Mouse (Mus musculus) limb, embryonic 14.5 days (tissue): ENCODE results near the gene Ptpre. TPM values are rescaled to one million over a fixed set of nuclear protein-coding genes. Genes with fewer than 3 reads are reported as not detected.

ENCODE experiments used
- ATAC-seq: fragments of 200-750 bp; cut with Nextera tagmentation; 2 replicates; pipeline ENCODE4 v1.8.0; 2017; ENCODE audit warnings: low read depth, moderate number of reproducible peaks, moderate TSS enrichment; ENCODE audit not compliant: low FRiP score
- DNase-seq: peaks from one replicate; pipeline ENCODE4 v3.0.0-alpha.2; 2015; ENCODE audit warnings: low spot score
- H3K27ac ChIP-seq: fragments of 300-500 bp; sonication (generic); replicated peaks from 2 replicates; pipeline ENCODE4 v1.5.1; 2014; ENCODE audit warnings: low read depth, mild to moderate bottlenecking, low read length, moderate library complexity, mixed read lengths
- H3K27me3 ChIP-seq: fragments of 300-500 bp; sonication (generic); 2 replicates; pipeline ENCODE4 v1.6.1; 2014; ENCODE audit warnings: low read length, mixed read lengths; ENCODE audit not compliant: control insufficient read depth, insufficient read depth
- H3K36me3 ChIP-seq: fragments of 300-500 bp; sonication (generic); 2 replicates; pipeline ENCODE4 v1.6.1; 2014; ENCODE audit warnings: mild to moderate bottlenecking, low read length, moderate library complexity, mixed read lengths; ENCODE audit not compliant: control insufficient read depth, insufficient read depth
- H3K4me1 ChIP-seq: fragments of 300-500 bp; sonication (generic); 2 replicates; pipeline ENCODE4 v1.6.1; 2014; ENCODE audit warnings: antibody characterized with exemption, low read length, mixed read lengths; ENCODE audit not compliant: control insufficient read depth, insufficient read depth
- H3K4me2 ChIP-seq: fragments of 300-500 bp; sonication (generic); replicated peaks from 2 replicates; pipeline ENCODE4 v1.6.1; 2014; ENCODE audit warnings: low read depth, mild to moderate bottlenecking, low read length, moderate library complexity; ENCODE audit not compliant: severe bottlenecking
- H3K4me3 ChIP-seq: fragments of 300-500 bp; sonication (generic); replicated peaks from 2 replicates; pipeline ENCODE4 v1.5.1; 2014; ENCODE audit warnings: low read length
- H3K9ac ChIP-seq: fragments of 300-500 bp; sonication (generic); 2 replicates; pipeline ENCODE4 v1.6.1; 2014; ENCODE audit warnings: mild to moderate bottlenecking, low read depth, low read length, moderate library complexity; ENCODE audit not compliant: severe bottlenecking
- H3K9me3 ChIP-seq: fragments of 300-500 bp; sonication (generic); 2 replicates; pipeline ENCODE4 v1.6.1; 2016; ENCODE audit warnings: low read length; ENCODE audit not compliant: control insufficient read depth
- POLR2A ChIP-seq: fragments of 200-500 bp; IDR thresholded peaks from 2 replicates; pipeline ENCODE4 v1.8.0; 2012; ENCODE audit warnings: inconsistent platforms, mild to moderate bottlenecking, moderate library complexity, borderline replicate concordance; ENCODE audit not compliant: insufficient read depth, insufficient read length; ENCODE audit errors: extremely low read depth
- WGBS: fragments of 180-500 bp; shearing (Covaris S2); extraction: QIAGEN DNeasy Blood & Tissue Kit; methylation state at CpG from one replicate; pipeline ENCODE4 v1.1.7; 2014; 5-methylcytosine and 5-hydroxymethylcytosine counted together
- polyA plus RNA-seq, 2 experiments: library from polyadenylated mRNA; depleted of rRNA in 1 of 2; stranded (reverse) in 1 of 2; unstranded in 1 of 2; fragments of >200 nt; fragmentation: Nextera tagmentation in 1 of 2; extraction: Ambion mirVana in 1 of 2; gene quantifications; 2 replicates each; pipeline versions ENCODE4 v1.2.1 to v1.2.3; 2012 to 2014

Gene Ptpre
- polyA plus RNA-seq, 2 experiments = 3.0 to 3.6 TPM

DNA sequence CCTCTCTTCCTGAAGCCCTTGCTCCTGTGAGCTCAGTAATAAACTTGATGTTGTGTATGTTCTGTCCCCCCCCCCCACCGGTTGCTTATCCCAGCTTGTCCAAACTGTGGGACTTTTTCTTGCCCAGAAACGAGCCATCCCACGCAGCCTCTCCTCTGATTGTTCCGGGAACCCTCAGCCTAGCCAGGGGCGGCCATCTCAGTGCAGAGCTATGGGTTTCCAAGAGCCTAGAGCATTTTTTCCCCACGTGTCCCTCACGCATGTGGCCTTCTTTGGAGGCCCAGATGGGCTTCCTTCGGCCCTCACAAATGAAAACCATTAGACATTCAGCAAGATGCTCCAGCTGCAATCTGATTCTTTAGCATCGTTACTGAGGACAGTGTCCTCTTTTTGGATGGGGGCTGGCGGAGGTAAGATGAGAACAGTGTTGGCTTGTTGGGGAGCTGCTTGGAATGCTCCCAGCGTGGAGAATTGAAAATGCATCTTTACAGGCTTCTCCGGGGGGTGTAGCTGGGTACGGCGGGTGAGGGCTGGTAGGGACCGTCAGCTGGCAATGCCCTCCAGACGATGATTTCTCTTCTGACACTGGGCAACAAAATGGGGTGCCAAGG, 41.5 kb downstream of the Ptpre start:
- H3K27ac ChIP-seq = no peak overlapping the region
- H3K27me3 ChIP-seq = no peaks in the 10 kb centered on the region
- no peaks in the 10 kb centered on the region for H3K36me3 ChIP-seq
- no peak overlapping the region for H3K9ac ChIP-seq
- DNase-seq (no peak), ATAC-seq (no peak)
- no peak overlapping the region for H3K4me3 ChIP-seq
- H3K9me3 ChIP-seq = no peaks in the 10 kb centered on the region
- TF ChIP-seq POLR2A = no peak
- no peak overlapping the region for H3K4me2 ChIP-seq
- H3K4me1 ChIP-seq = no peaks in the 10 kb centered on the region; the same call in 1 of the 2 replicates
- WGBS = 68% methylated on average over 16 of the region's 16 CpGs

DNA sequence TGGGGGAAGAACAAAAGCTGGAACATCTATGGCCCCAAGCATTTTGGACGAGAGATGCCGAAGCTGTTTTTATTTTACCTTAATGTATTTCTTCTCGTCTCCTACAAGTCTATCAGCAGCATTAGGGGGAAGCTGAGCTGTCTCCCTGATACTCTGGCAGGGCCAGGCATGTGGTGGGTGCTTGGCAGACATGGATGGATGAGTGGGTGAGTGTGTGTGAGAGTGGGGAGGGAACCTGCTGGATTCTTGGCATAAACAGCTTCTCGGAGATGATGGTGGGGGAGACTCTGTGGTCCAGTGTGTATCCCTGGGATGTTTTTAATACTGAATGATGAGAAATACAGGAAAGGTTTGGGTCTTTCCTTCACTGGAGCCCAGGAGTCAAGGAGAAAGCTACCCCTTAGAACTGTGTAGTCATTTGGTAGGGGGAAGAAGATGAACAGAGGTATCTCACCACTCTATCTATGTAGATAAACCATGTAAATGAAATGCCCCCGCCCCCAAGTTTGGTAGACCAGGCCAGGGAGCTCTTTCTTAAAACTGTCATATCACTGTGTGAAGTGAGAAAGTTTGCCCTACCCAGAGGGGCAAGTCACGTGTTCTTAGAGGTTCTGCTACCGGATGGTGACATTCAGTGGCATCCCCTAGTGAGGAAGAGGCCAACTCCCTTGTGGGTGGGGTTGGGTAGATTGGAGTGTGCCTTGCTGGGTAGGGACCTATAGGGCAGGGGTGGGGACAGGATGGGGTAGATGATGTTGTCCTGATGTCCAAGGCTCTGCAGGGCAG, 43.2 kb downstream of the Ptpre start:
- no peaks in the 10 kb centered on the region; the same call in 1 of the 2 replicates for H3K4me1 ChIP-seq
- H3K4me2 ChIP-seq = no peak overlapping the region
- H3K4me3 ChIP-seq = no peak overlapping the region
- H3K27ac ChIP-seq = no peak overlapping the region
- no peaks in the 10 kb centered on the region for H3K27me3 ChIP-seq
- DNase-seq = no peak
- 72% methylated on average over 7 of the region's 7 CpGs for WGBS
- TF ChIP-seq POLR2A = no peak
- H3K9me3 ChIP-seq = no peaks in the 10 kb centered on the region
- H3K36me3 ChIP-seq = no peaks in the 10 kb centered on the region
- H3K9ac ChIP-seq = no peak overlapping the region
- ATAC-seq = no peak

DNA sequence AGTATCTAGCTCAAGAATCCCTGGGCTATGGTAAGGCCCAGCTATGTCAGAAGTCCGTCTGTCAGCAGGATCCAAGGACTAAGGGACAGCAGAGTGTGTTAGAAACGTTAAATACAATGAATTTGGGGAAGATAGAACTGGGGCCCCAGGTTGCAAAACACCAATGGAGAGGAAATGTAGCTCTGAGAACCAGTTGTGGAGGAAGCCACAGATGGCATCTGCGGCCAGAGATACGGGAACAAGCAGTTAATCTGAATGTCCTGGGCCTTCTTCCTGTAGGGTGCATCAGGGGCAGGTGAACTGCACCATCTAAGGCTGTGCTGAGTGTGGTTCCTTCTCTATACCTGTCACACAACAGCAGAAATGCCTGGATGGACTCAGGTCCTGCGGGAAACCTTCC, 43.8 kb downstream of the Ptpre start:
- Histone ChIP-seq H3K27ac (no peak overlapping the region), H3K27me3 (no peaks in the 10 kb centered on the region), H3K4me2 (no peak overlapping the region), H3K4me3 (no peak overlapping the region), H3K9ac (no peak overlapping the region), H3K9me3 (no peaks in the 10 kb centered on the region), H3K36me3 (no peaks in the 10 kb centered on the region), H3K4me1 (no peaks in the 10 kb centered on the region; the same call in 1 of the 2 replicates)
- WGBS = 69% methylated on average over 5 of the region's 5 CpGs
- TF ChIP-seq POLR2A = no peak
- ATAC-seq (no peak), DNase-seq (no peak)

DNA sequence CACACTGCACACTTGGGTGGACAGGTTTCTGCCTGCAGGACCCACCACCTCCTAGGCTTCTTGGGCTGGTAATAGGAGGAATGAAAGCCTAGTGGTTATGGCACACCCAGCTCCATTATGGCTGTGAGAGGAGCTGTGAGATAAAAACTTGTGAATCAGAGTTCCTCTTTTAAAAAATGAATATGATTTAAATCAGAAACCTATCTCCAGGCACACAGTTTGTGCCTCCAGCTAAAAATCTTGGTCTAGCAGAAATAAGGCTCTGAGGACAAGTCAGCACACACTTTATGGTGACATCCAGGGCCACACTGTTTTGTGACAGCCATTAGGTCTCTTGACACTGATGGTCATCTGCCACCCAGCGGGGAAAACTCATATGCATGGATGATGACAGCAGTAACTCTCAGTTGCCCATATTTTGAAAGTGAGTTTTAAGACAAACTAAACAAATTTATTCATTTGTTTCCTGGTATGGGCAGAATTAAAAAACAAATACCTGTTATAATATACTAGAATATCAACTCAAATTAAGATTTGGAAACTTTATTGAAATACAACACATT, 47.9 kb downstream of the Ptpre start:
- ATAC-seq (no peak), DNase-seq (no peak)
- WGBS = 79% methylated on average over 1 of the region's 1 CpGs
- H3K9me3 ChIP-seq = no peaks in the 10 kb centered on the region
- H3K27ac ChIP-seq = no peak overlapping the region
- H3K4me3 ChIP-seq = no peak overlapping the region
- peaks cover 8% of the 10 kb centered on the region; the same call in 1 of the 2 replicates for H3K4me1 ChIP-seq
- H3K36me3 ChIP-seq = no peaks in the 10 kb centered on the region
- no peak for TF ChIP-seq POLR2A
- no peak overlapping the region for H3K9ac ChIP-seq
- no peaks in the 10 kb centered on the region for H3K27me3 ChIP-seq
- no peak overlapping the region for H3K4me2 ChIP-seq

DNA sequence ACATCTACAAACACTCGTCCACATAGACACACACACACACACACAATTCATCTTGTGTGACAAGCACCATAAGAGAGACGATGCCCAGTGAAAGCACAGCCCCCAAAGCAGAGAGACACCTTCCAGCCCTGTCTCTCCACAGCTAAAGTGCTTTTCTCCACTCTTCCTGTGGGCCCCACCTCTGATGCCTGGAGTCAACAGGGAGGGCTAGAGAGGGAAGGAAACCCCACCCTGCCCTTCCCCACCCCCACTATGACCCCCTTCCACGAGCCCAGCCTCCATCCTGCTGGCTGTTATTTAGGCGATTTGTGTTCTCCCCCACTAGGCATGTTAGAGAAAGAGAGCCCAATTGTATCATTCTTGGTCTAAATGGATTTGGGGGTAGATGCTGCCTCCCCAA, 49.1 kb downstream of the Ptpre start:
- Histone ChIP-seq H3K27ac (no peak overlapping the region), H3K4me1 (peaks cover 8% of the 10 kb centered on the region; the same call in 1 of the 2 replicates), H3K4me3 (no peak overlapping the region), H3K9me3 (no peaks in the 10 kb centered on the region), H3K27me3 (no peaks in the 10 kb centered on the region), H3K36me3 (no peaks in the 10 kb centered on the region), H3K9ac (no peak overlapping the region), H3K4me2 (no peak overlapping the region)
- DNase-seq (no peak), ATAC-seq (no peak)
- no peak for TF ChIP-seq POLR2A
- WGBS = 31% methylated on average over 4 of the region's 4 CpGs
